ENCODE assay signal across 8 mouse cellular contexts in genomic region chr10:127059968-127060916, GRCm38 (mm10). TPM values are rescaled to one million over a fixed set of nuclear protein-coding genes. Genes with fewer than 3 reads are reported as not detected.
DNase-seq lines count a peak whose midpoint lies in the region; ATAC-seq and TF ChIP-seq lines count a peak whose summit lies in the region.

Gene March9, minus strand, starts transcription at chr10:127060184.

- H3K36me3 ChIP-seq in heart, embryonic 10.5 days, result peaks cover 23% of the 10 kb centered on the region
- peaks cover 28% of the 10 kb centered on the region for H3K36me3 ChIP-seq in limb, embryonic 14.5 days (ENCODE audit: control insufficient read depth, insufficient read depth, low read length)
- peaks cover 27% of the 10 kb centered on the region for H3K36me3 ChIP-seq in midbrain, postnatal 0 days (ENCODE audit: insufficient read depth, low read length)
- H3K36me3 ChIP-seq in stomach, embryonic 16.5 days (ENCODE audit: control insufficient read depth, insufficient read depth, low read length), result peaks cover 10% of the 10 kb centered on the region; the same call in 1 of the 2 replicates

- ATAC-seq in frontal cortex, adult (ENCODE audit: low TSS enrichment), result peak; percentile 28
- ATAC-seq in limb, embryonic 14.5 days (ENCODE audit: low FRiP score, low read depth), result no peak
- ATAC-seq in midbrain, postnatal 0 days (ENCODE audit: low FRiP score), result peak; percentile 32
- ATAC-seq in stomach, embryonic 16.5 days (ENCODE audit: insufficient read depth, low FRiP score), result peak; percentile 57

- 1% methylated on average over 61 of the region's 72 CpGs for WGBS in heart, embryonic 10.5 days
- 1% methylated on average over 33 of the region's 72 CpGs for WGBS in limb, embryonic 14.5 days
- 1% methylated on average over 29 of the region's 72 CpGs for WGBS in midbrain, postnatal 0 days
- WGBS in stomach, embryonic 16.5 days, result 1% methylated on average over 48 of the region's 72 CpGs

- H3K9ac ChIP-seq in limb, embryonic 14.5 days (ENCODE audit: low read depth, low read length, severe bottlenecking), result peak within 1 kb of the TSS; percentile 79
- H3K9ac ChIP-seq in midbrain, postnatal 0 days (replicated peaks; ENCODE audit: low read length, poor library complexity, severe bottlenecking), result peak within 1 kb of the TSS; percentile 96
- H3K9ac ChIP-seq in stomach, embryonic 16.5 days (ENCODE audit: low read length), result peak within 1 kb of the TSS; percentile 89

- TF ChIP-seq CTCF in midbrain, postnatal 0 days (IDR thresholded peaks at IDR 0.05), result no peak

- no peaks in the 10 kb centered on the region for H3K9me3 ChIP-seq in heart, embryonic 10.5 days
- no peaks in the 10 kb centered on the region for H3K9me3 ChIP-seq in limb, embryonic 14.5 days (ENCODE audit: control insufficient read depth, low read length)
- no peaks in the 10 kb centered on the region for H3K9me3 ChIP-seq in midbrain, postnatal 0 days (ENCODE audit: low read length)
- H3K9me3 ChIP-seq in stomach, embryonic 16.5 days (replicated peaks; ENCODE audit: control insufficient read depth, low read length), result no peaks in the 10 kb centered on the region

- H3K27me3 ChIP-seq in heart, embryonic 10.5 days (ENCODE audit: insufficient read depth, poor library complexity, severe bottlenecking), result peaks cover 65% of the 10 kb centered on the region
- H3K27me3 ChIP-seq in limb, embryonic 14.5 days (ENCODE audit: control insufficient read depth, insufficient read depth, low read length), result peaks cover 11% of the 10 kb centered on the region; the same call in 1 of the 2 replicates
- no peaks in the 10 kb centered on the region for H3K27me3 ChIP-seq in midbrain, postnatal 0 days (ENCODE audit: insufficient read depth, low read length)
- H3K27me3 ChIP-seq in stomach, embryonic 16.5 days (ENCODE audit: control insufficient read depth, insufficient read depth, low read length), result no peaks in the 10 kb centered on the region

- H3K4me3 ChIP-seq in heart, embryonic 10.5 days, result peak within 1 kb of the TSS; percentile 82
- peak within 1 kb of the TSS; percentile 75 for H3K4me3 ChIP-seq in limb, embryonic 14.5 days (replicated peaks; ENCODE audit: low read length)
- peak within 1 kb of the TSS; percentile 86 for H3K4me3 ChIP-seq in midbrain, postnatal 0 days (ENCODE audit: low read depth, low read length)
- H3K4me3 ChIP-seq in stomach, embryonic 16.5 days (replicated peaks; ENCODE audit: low read length), result peak within 1 kb of the TSS; percentile 75

- TF ChIP-seq POLR2A in limb, embryonic 14.5 days (IDR thresholded peaks at IDR 0.05; ENCODE audit: borderline replicate concordance, extremely low read depth, insufficient read depth, insufficient read length), result no peak

- peak; percentile 85 for DNase-seq in heart, embryonic 10.5 days (ENCODE audit: low spot score)
- DNase-seq in heart, adult 8-10 months (ENCODE audit: low spot score), result no peak
- peak; percentile 88 for DNase-seq in cerebellum, adult 11 months
- DNase-seq in kidney, adult 9 months, result peak; percentile 84
- DNase-seq in limb, embryonic 14.5 days (ENCODE audit: low spot score), result peak; percentile 70
- peak; percentile 92 for DNase-seq in midbrain, postnatal 0 days (ENCODE audit: low spot score)

- H3K4me2 ChIP-seq in limb, embryonic 14.5 days (replicated peaks; ENCODE audit: low read depth, low read length, severe bottlenecking), result peak within 1 kb of the TSS; percentile 94
- peak within 1 kb of the TSS; percentile 87 for H3K4me2 ChIP-seq in midbrain, postnatal 0 days (ENCODE audit: low read depth, low read length, poor library complexity, severe bottlenecking)
- H3K4me2 ChIP-seq in stomach, embryonic 16.5 days (ENCODE audit: low read depth, low read length), result peak within 1 kb of the TSS; percentile 96

- H3K27ac ChIP-seq in heart, embryonic 10.5 days, result peak within 1 kb of the TSS; percentile 84
- H3K27ac ChIP-seq in limb, embryonic 14.5 days (replicated peaks; ENCODE audit: low read depth, low read length), result no peak within 1 kb of the TSS
- H3K27ac ChIP-seq in midbrain, postnatal 0 days (ENCODE audit: low read depth, low read length), result peak within 1 kb of the TSS; percentile 92
- peak within 1 kb of the TSS; percentile 60 for H3K27ac ChIP-seq in stomach, embryonic 16.5 days (ENCODE audit: low read length)

- peaks cover 32% of the 10 kb centered on the region for H3K4me1 ChIP-seq in heart, embryonic 10.5 days
- H3K4me1 ChIP-seq in limb, embryonic 14.5 days (ENCODE audit: control insufficient read depth, insufficient read depth, low read length), result peaks cover 11% of the 10 kb centered on the region; the same call in 1 of the 2 replicates
- peaks cover 4% of the 10 kb centered on the region; the same call in 1 of the 2 replicates for H3K4me1 ChIP-seq in midbrain, postnatal 0 days (ENCODE audit: insufficient read depth, low read length)
- H3K4me1 ChIP-seq in stomach, embryonic 16.5 days (ENCODE audit: control insufficient read depth, insufficient read depth, low read length), result peaks cover 23% of the 10 kb centered on the region

RNA-seq across cellular contexts. Expression of gene March9, which starts in this region (rescaled TPM):
- polyA plus RNA-seq in heart, embryonic 10.5 days (2016; fragmentation: Nextera tagmentation; extraction: Ambion mirVana), result 0.15 and 0.24 TPM in 2 replicates
- 1 to 10 TPM; 2.4 to 4.1 (median 3.3) TPM for total RNA-seq in heart, adult 8-10 months (2022)
- 8.6 and 9.8 TPM in 2 replicates for polyA plus RNA-seq in limb, embryonic 14.5 days (2012; rRNA removed)
- polyA plus RNA-seq in limb, embryonic 14.5 days (2014; fragmentation: Nextera tagmentation; extraction: Ambion mirVana), result 2.7 and 3.1 TPM in 2 replicates
- 84.0 and 90.0 TPM in 2 replicates for total RNA-seq in midbrain, postnatal 0 days (2014; rRNA removed)
- 8.6 and 9.8 TPM in 2 replicates for polyA plus RNA-seq in midbrain, postnatal 0 days (2015; fragmentation: Nextera tagmentation; extraction: Ambion mirVana)
- 0.66 and 0.72 TPM in 2 replicates for polyA plus RNA-seq in stomach, embryonic 16.5 days (2015; fragmentation: Nextera tagmentation; extraction: Ambion mirVana)

Comparison
In these comparisons a context has a peak if more than half of its experiments do, and no peak if none do; other contexts are left out.
1. RNA of gene March9 (total RNA-seq): 84.0 to 90.0 TPM in midbrain, postnatal 0 days; 2.4 to 4.1 TPM in heart, adult 8-10 months; every median in the first group is over 10 times any median in the second.
2. Peak in DNase-seq, H3K4me3 ChIP-seq and H3K27ac ChIP-seq in heart, embryonic 10.5 days; RNA of the gene not detected or under 1 TPM.
3. Peak in ATAC-seq, H3K4me3 ChIP-seq, H3K27ac ChIP-seq, H3K9ac ChIP-seq and H3K4me2 ChIP-seq in stomach, embryonic 16.5 days; RNA of the gene not detected or under 1 TPM.
4. Peak in every context shown above with its lines, with median percentiles within 50 percentile points of each other: H3K4me3 ChIP-seq, H3K4me2 ChIP-seq and H3K9ac ChIP-seq.